Mouse (Mus musculus) erythroblast, embryonic 14.5 days (primary cell): Measurements from ENCODE around the gene Car3. TPM values are rescaled to one million over a fixed set of nuclear protein-coding genes. Genes with fewer than 3 reads are reported as not detected.

Experiments used
- H3K27me3 ChIP-seq: 2 replicates; pipeline ENCODE4 v1.6.1; 2012; ENCODE audit warnings: inconsistent platforms; ENCODE audit not compliant: control insufficient read depth
- H3K36me3 ChIP-seq: 2 replicates; pipeline ENCODE4 v1.6.1; 2012; ENCODE audit warnings: mild to moderate bottlenecking, inconsistent platforms; ENCODE audit not compliant: control insufficient read depth
- H3K4me1 ChIP-seq: 2 replicates; pipeline ENCODE4 v1.6.1; 2012; ENCODE audit warnings: inconsistent platforms; ENCODE audit not compliant: control insufficient read depth
- H3K4me3 ChIP-seq: replicated peaks from 2 replicates; pipeline ENCODE3; 2012; ENCODE audit warnings: moderate library complexity, mild to moderate bottlenecking, inconsistent platforms
- H3K9me3 ChIP-seq: 2 replicates; pipeline ENCODE4 v1.6.1; 2012; ENCODE audit warnings: low read length, inconsistent platforms, mixed read lengths; ENCODE audit not compliant: control insufficient read depth
- GATA1 ChIP-seq: IDR thresholded peaks from 2 replicates; pipeline ENCODE4 v1.6.1; 2012; ENCODE audit warnings: low read length, inconsistent platforms, mixed read lengths
- TAL1 ChIP-seq: IDR thresholded peaks from 3 replicates; pipeline ENCODE4 v1.6.1; 2012; ENCODE audit warnings: low read length, inconsistent platforms, mixed read lengths
- polyA plus RNA-seq: library from polyadenylated mRNA; stranded (reverse); fragments of >175 nt; gene quantifications from 2 replicates; pipeline ENCODE4 v1.2.3, GENCODE M21; 2012

Gene Car3
- polyA plus RNA-seq, 1 experiment, result 0.10 TPM

DNA sequence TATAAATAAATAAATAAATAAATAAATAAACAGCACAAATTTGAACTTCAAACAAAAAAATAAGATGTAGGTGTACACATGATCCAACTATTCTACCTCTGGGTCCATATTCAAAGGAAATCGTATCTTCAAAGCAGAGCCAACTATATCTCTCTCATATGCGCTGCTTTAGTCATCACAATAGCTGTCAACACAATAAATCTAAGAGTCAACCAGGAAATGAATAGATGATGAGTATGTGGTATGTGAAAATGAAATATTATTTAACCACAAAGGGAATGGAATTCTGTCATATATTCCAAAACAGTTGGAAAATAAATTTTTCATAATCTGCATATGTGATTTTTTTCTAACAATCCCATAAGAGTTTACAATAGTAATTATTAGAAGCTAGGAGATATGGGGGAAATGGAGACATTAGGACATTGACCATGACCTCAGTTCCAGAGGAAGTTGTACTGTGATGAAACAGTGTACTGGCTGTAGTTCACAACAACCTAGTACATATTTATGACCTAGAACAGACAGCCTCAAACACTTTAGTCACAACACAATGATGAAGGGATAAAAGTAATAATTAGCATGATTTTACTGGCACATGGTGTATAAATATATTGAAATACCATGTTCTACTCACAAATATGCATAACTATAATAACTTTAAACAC is 14.6 kb upstream of the Car3 start:
- no peaks in the 10 kb centered on the region for H3K4me1 ChIP-seq
- no peaks in the 10 kb centered on the region for H3K36me3 ChIP-seq
- no peak for TF ChIP-seq GATA1
- no peak for TF ChIP-seq TAL1
- no peaks in the 10 kb centered on the region for H3K9me3 ChIP-seq
- H3K4me3 ChIP-seq, result no peak overlapping the region
- H3K27me3 ChIP-seq, result no peaks in the 10 kb centered on the region

DNA sequence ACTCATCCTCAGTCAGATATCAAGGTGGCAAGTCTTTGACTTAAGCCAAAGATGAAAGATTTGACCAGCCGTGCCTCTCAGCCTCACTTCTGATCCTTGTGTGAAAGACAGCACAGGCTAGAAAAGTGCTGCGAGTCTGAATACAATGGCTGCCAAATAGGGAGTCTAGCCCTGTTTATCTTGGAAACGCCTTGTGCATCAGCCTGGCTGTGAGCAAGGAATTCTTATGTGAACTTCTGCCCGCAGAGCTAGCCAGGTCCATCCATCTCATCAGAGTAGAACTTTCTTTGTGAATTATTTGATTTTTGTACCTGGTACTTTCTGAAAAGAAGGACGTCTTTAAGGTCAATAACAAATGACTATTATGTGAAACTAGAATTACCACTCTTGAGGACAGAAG is 9.3 kb upstream of the Car3 start:
- Histone ChIP-seq H3K9me3 (no peaks in the 10 kb centered on the region), H3K36me3 (no peaks in the 10 kb centered on the region), H3K4me3 (no peak overlapping the region), H3K4me1 (no peaks in the 10 kb centered on the region), H3K27me3 (no peaks in the 10 kb centered on the region)
- no peak for TF ChIP-seq TAL1
- no peak for TF ChIP-seq GATA1

- Histone ChIP-seq H3K36me3 (no peaks in the 10 kb centered on the region), H3K4me3 (no peak overlapping the region), H3K4me1 (no peaks in the 10 kb centered on the region), H3K9me3 (no peaks in the 10 kb centered on the region), H3K27me3 (no peaks in the 10 kb centered on the region)
- TF ChIP-seq TAL1 (no peak), GATA1 (no peak)
These were observed 8.9 kb upstream of the Car3 start for GRCm38 (mm10) chr3:14854446-14854845.

GRCm38 (mm10) chr3:14857874-14858273 is 5.4 kb upstream of the Car3 start:
- Histone ChIP-seq H3K4me1 (no peaks in the 10 kb centered on the region), H3K27me3 (peaks cover 17% of the 10 kb centered on the region), H3K4me3 (no peak overlapping the region), H3K9me3 (no peaks in the 10 kb centered on the region), H3K36me3 (no peaks in the 10 kb centered on the region)
- TF ChIP-seq TAL1 (no peak), GATA1 (no peak)

- H3K4me3 ChIP-seq, result no peak overlapping the region
- peaks cover 36% of the 10 kb centered on the region for H3K27me3 ChIP-seq
- no peaks in the 10 kb centered on the region for H3K36me3 ChIP-seq
- H3K9me3 ChIP-seq, result no peaks in the 10 kb centered on the region
- TF ChIP-seq GATA1 (no peak), TAL1 (no peak)
- H3K4me1 ChIP-seq, result no peaks in the 10 kb centered on the region
These were observed 3.0 kb upstream of the Car3 start for GRCm38 (mm10) chr3:14860291-14860690.

- Histone ChIP-seq H3K9me3 (no peaks in the 10 kb centered on the region), H3K4me3 (no peak overlapping the region), H3K36me3 (no peaks in the 10 kb centered on the region), H3K4me1 (no peaks in the 10 kb centered on the region), H3K27me3 (peaks cover 36% of the 10 kb centered on the region)
- TF ChIP-seq GATA1, result no peak
- TF ChIP-seq TAL1, result no peak
These were observed 2.1 kb upstream of the Car3 start for GRCm38 (mm10) chr3:14861165-14861564.

GRCm38 (mm10) chr3:14861787-14862186 is 1.5 kb upstream of the Car3 start:
- H3K36me3 ChIP-seq, result no peaks in the 10 kb centered on the region
- no peak overlapping the region for H3K4me3 ChIP-seq
- no peaks in the 10 kb centered on the region for H3K4me1 ChIP-seq
- peaks cover 36% of the 10 kb centered on the region for H3K27me3 ChIP-seq
- no peak for TF ChIP-seq TAL1
- TF ChIP-seq GATA1, result no peak
- no peaks in the 10 kb centered on the region for H3K9me3 ChIP-seq

- Histone ChIP-seq H3K27me3 (peaks cover 36% of the 10 kb centered on the region), H3K9me3 (no peaks in the 10 kb centered on the region), H3K4me1 (no peaks in the 10 kb centered on the region), H3K36me3 (no peaks in the 10 kb centered on the region), H3K4me3 (peak overlapping the region; percentile 34)
- TF ChIP-seq GATA1 (no peak), TAL1 (no peak)
These were observed 674 bp upstream of the Car3 start for GRCm38 (mm10) chr3:14862654-14863021.

- no peaks in the 10 kb centered on the region for H3K36me3 ChIP-seq
- H3K9me3 ChIP-seq, result no peaks in the 10 kb centered on the region
- H3K4me1 ChIP-seq, result no peaks in the 10 kb centered on the region
- peak overlapping the region; percentile 34 for H3K4me3 ChIP-seq
- H3K27me3 ChIP-seq, result peaks cover 36% of the 10 kb centered on the region
- no peak for TF ChIP-seq TAL1
- no peak for TF ChIP-seq GATA1
These were observed 610 bp downstream of the Car3 start for GRCm38 (mm10) chr3:14863922-14864321.

DNA sequence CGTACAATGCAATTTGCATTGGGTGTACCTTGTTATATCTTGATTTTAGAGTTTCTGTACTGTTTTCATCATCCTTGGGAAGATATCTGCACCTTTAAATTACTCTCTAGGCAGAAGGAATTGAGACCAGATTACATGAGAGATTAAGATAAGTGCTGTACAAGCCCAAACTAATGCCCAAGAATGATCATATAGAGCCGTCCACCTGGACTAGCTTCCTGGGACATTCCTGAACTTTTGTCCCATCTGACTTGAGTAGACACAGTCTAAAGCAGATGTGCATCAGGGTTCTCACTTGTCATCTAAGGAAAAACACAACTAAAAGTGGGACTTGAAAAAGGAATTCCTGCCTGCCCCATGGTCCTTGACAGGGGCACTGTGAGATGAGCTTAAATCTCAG is 2.6 kb downstream of the Car3 start:
- peaks cover 13% of the 10 kb centered on the region for H3K4me1 ChIP-seq
- H3K36me3 ChIP-seq, result no peaks in the 10 kb centered on the region; the same call in 1 of the 2 replicates
- TF ChIP-seq GATA1, result no peak
- TF ChIP-seq TAL1, result no peak
- H3K27me3 ChIP-seq, result peaks cover 33% of the 10 kb centered on the region
- H3K9me3 ChIP-seq, result no peaks in the 10 kb centered on the region
- H3K4me3 ChIP-seq, result no peak overlapping the region
